ENCODE assay signal across 8 mouse cellular contexts in the genomic region with DNA sequence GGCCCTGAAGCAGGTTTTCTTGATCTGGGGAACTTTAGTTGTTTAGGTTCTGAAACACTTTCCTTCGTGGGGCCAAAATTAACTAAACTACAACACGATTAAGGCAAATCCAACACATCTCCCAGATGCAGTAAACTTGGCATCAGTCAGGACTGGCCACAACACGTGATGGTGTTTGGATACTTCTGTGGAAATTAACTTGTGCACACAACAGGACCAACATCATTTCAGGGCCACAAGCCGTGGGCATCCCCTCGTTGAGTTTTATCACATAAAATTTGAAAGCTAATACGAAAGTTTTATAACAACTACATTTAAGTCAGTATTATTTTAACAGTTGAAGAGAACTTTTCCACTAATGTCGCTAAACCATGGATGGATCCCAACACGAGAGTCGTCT. TPM values are rescaled to one million over a fixed set of nuclear protein-coding genes. Genes with fewer than 3 reads are reported as not detected.
DNase-seq lines count a peak whose midpoint lies in the region; ATAC-seq lines count a peak whose summit lies in the region.

No protein-coding gene starts in this region.

- peak overlapping the region; percentile 65 for H3K4me2 ChIP-seq in lung, embryonic 16.5 days (ENCODE audit: low read depth, low read length)
- peak overlapping the region; percentile 58 for H3K4me2 ChIP-seq in embryonic facial prominence, embryonic 15.5 days (replicated peaks)
- peak overlapping the region; percentile 76 for H3K4me2 ChIP-seq in neural tube, embryonic 15.5 days

- no peaks in the 10 kb centered on the region for H3K9me3 ChIP-seq in lung, embryonic 16.5 days (ENCODE audit: control insufficient read depth, low read length)
- H3K9me3 ChIP-seq in embryonic facial prominence, embryonic 15.5 days (replicated peaks), result no peaks in the 10 kb centered on the region
- H3K9me3 ChIP-seq in limb, embryonic 10.5 days (replicated peaks), result no peaks in the 10 kb centered on the region
- H3K9me3 ChIP-seq in neural tube, embryonic 15.5 days (replicated peaks), result no peaks in the 10 kb centered on the region

- 28% methylated on average over 9 of the region's 9 CpGs for WGBS in lung, embryonic 16.5 days
- WGBS in embryonic facial prominence, embryonic 15.5 days, result 31% methylated on average over 9 of the region's 9 CpGs
- WGBS in limb, embryonic 10.5 days, result 54% methylated on average over 9 of the region's 9 CpGs
- WGBS in neural tube, embryonic 15.5 days, result 37% methylated on average over 9 of the region's 9 CpGs

- DNase-seq in lung, postnatal 36 days, result no peak
- no peak for DNase-seq in limb, embryonic 10.5 days (ENCODE audit: low spot score)
- no peak for DNase-seq in gastrocnemius, postnatal 25 days
- no peak for DNase-seq in gastrocnemius, postnatal 4 days (ENCODE audit: low spot score in 2 of 2)
- no peak for DNase-seq in lung, postnatal 10 days

- H3K27ac ChIP-seq in lung, embryonic 16.5 days (ENCODE audit: low read length), result peak overlapping the region; percentile 99; the same call in 1 of the 2 replicates
- H3K27ac ChIP-seq in embryonic facial prominence, embryonic 15.5 days (replicated peaks), result peak overlapping the region; percentile 99
- peak overlapping the region; percentile 100 for H3K27ac ChIP-seq in limb, embryonic 10.5 days
- peak overlapping the region; percentile 97 for H3K27ac ChIP-seq in neural tube, embryonic 15.5 days (replicated peaks)

- ATAC-seq in lung, embryonic 16.5 days (ENCODE audit: low read depth), result no peak
- ATAC-seq in embryonic facial prominence, embryonic 15.5 days (ENCODE audit: insufficient number of reproducible peaks, low FRiP score, low TSS enrichment, low read depth), result no peak
- no peak for ATAC-seq in neural tube, embryonic 15.5 days (ENCODE audit: low FRiP score)

- H3K27me3 ChIP-seq in lung, embryonic 16.5 days (ENCODE audit: control insufficient read depth, insufficient read depth, low read depth, low read length), result no peaks in the 10 kb centered on the region
- H3K27me3 ChIP-seq in embryonic facial prominence, embryonic 15.5 days, result no peaks in the 10 kb centered on the region
- H3K27me3 ChIP-seq in limb, embryonic 10.5 days (ENCODE audit: low read depth, poor library complexity, severe bottlenecking), result no peaks in the 10 kb centered on the region
- H3K27me3 ChIP-seq in neural tube, embryonic 15.5 days (replicated peaks), result no peaks in the 10 kb centered on the region

- H3K36me3 ChIP-seq in lung, embryonic 16.5 days (ENCODE audit: control insufficient read depth, insufficient read depth, low read length), result no peaks in the 10 kb centered on the region
- H3K36me3 ChIP-seq in embryonic facial prominence, embryonic 15.5 days, result 0 out of 2 replicates have a peak, but pooled peaks cover 4% of the 10 kb centered on the region
- peaks cover 32% of the 10 kb centered on the region for H3K36me3 ChIP-seq in limb, embryonic 10.5 days
- H3K36me3 ChIP-seq in neural tube, embryonic 15.5 days, result no peaks in the 10 kb centered on the region

- H3K4me3 ChIP-seq in lung, embryonic 16.5 days (ENCODE audit: low read length), result peak overlapping the region; percentile 87
- peak overlapping the region; percentile 86 for H3K4me3 ChIP-seq in embryonic facial prominence, embryonic 15.5 days (replicated peaks)
- peak overlapping the region; percentile 80 for H3K4me3 ChIP-seq in limb, embryonic 10.5 days
- peak overlapping the region; percentile 85 for H3K4me3 ChIP-seq in neural tube, embryonic 15.5 days (replicated peaks)

- H3K4me1 ChIP-seq in lung, embryonic 16.5 days (replicated peaks; ENCODE audit: control insufficient read depth, insufficient read depth, low read length), result peaks cover 13% of the 10 kb centered on the region
- H3K4me1 ChIP-seq in embryonic facial prominence, embryonic 15.5 days, result peaks cover 9% of the 10 kb centered on the region
- peaks cover 26% of the 10 kb centered on the region for H3K4me1 ChIP-seq in limb, embryonic 10.5 days
- H3K4me1 ChIP-seq in neural tube, embryonic 15.5 days, result peaks cover 31% of the 10 kb centered on the region

- H3K9ac ChIP-seq in lung, embryonic 16.5 days (ENCODE audit: low read length), result peak overlapping the region; percentile 99
- peak overlapping the region; percentile 89 for H3K9ac ChIP-seq in embryonic facial prominence, embryonic 15.5 days
- peak overlapping the region; percentile 74 for H3K9ac ChIP-seq in neural tube, embryonic 15.5 days (replicated peaks)

RNA-seq across cellular contexts. Expression of a gene that starts 1.9 kb away (rescaled TPM):
- polyA plus RNA-seq in lung, embryonic 16.5 days (2015; fragmentation: Nextera tagmentation; extraction: Ambion mirVana), result 61.5 and 65.4 TPM in 2 replicates
- polyA plus RNA-seq in embryonic facial prominence, embryonic 15.5 days (2015; fragmentation: Nextera tagmentation; extraction: Ambion mirVana), result 57.1 and 66.6 TPM in 2 replicates
- polyA plus RNA-seq in limb, embryonic 10.5 days (2016; fragmentation: Nextera tagmentation; extraction: Ambion mirVana), result 52.6 and 62.5 TPM in 2 replicates
- 58.3 and 63.2 TPM in 2 replicates for polyA plus RNA-seq in neural tube, embryonic 15.5 days (2015; fragmentation: Nextera tagmentation; extraction: Ambion mirVana)
- 10 to 100 TPM; 41.3 to 43.0 TPM for total RNA-seq in gastrocnemius, postnatal 25 days (2021)
- 10 to 100 TPM; 71.1 to 84.4 TPM for total RNA-seq in gastrocnemius, postnatal 4 days (2021)
